In the genomic region with DNA sequence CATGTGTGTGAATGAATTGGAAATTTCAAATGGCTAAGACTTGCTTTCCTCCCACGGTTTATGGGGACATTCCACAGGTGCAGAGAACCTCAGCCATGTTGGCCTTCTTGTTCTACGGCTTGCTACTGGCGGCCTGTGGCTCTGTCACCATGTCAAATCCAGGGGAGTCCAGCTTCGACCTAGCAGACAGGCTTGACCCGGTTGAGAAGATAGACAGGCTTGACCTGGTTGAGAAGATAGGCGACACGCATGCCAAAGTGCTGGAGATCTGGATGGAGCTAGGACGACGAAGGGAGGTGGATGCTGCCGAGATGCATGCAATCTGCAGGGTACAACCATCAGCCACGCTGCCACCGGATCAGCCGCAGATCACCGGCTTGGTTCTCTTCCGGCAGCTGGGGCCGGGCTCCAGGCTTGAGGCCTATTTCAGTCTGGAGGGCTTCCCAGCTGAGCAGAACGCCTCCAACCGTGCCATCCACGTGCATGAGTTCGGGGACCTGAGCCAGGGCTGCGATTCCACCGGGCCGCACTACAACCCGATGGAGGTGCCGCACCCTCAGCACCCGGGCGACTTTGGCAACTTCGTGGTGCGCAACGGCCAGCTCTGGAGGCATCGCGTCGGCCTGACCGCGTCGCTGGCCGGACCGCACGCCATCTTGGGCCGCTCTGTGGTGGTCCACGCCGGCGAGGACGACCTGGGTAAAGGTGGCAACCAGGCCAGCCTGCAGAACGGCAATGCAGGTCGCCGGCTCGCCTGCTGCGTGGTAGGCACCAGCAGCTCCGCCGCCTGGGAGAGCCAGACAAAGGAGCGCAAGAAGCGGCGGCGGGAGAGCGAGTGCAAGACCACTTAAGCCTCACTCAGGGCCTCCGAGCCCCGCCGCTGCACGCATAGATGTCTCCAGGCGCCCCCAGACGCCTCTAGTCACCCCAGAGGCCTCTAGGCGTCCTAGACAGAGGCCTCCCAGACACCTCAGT, we compare ENCODE assay signal across 9 mouse cellular contexts. TPM values are rescaled to one million over a fixed set of nuclear protein-coding genes. Genes with fewer than 3 reads are reported as not detected.
DNase-seq lines count a peak whose midpoint lies in the region; ATAC-seq lines count a peak whose summit lies in the region.
"Had no signal": no experiment of that assay in that cellular context is flagged by ENCODE, and none has a peak within 500 bp of the region (broad histone marks: within the 10 kb centered on the region; RNA-seq: fewer than 3 reads in every experiment).

No protein-coding gene starts in this region.

- 54% methylated on average over 55 of the region's 63 CpGs for WGBS in forebrain, embryonic 16.5 days
- 59% methylated on average over 63 of the region's 63 CpGs for WGBS in limb, embryonic 10.5 days

- H3K4me2 ChIP-seq in forebrain, embryonic 16.5 days (ENCODE audit: low read length), result peak overlapping the region; percentile 51

- no peaks in the 10 kb centered on the region for H3K9me3 ChIP-seq in forebrain, embryonic 16.5 days (ENCODE audit: control insufficient read depth, low read length)
- H3K9me3 ChIP-seq in limb, embryonic 10.5 days (replicated peaks), result no peaks in the 10 kb centered on the region

- no peak overlapping the region for H3K27ac ChIP-seq in forebrain, embryonic 16.5 days (ENCODE audit: low read length)
- H3K27ac ChIP-seq in limb, embryonic 10.5 days, result peak overlapping the region; percentile 66

- peaks cover 7% of the 10 kb centered on the region for H3K4me1 ChIP-seq in forebrain, embryonic 16.5 days (replicated peaks; ENCODE audit: control insufficient read depth, insufficient read depth, low read length)
- H3K4me1 ChIP-seq in limb, embryonic 10.5 days, result peaks cover 11% of the 10 kb centered on the region

- peak; percentile 7 for DNase-seq in cerebellum, adult 9-10 months
- DNase-seq in cerebellum, adult 8-10 months, result no peak
- peak; percentile 25 for DNase-seq in ES-CJ7 (ENCODE audit: low read depth, low spot score)
- DNase-seq in limb, embryonic 10.5 days (ENCODE audit: low spot score), result peak; percentile 34
- no peak for DNase-seq in left cerebral cortex, postnatal 36 days (ENCODE audit: low spot score in 2 of 2)
- no peak for DNase-seq in adrenal gland, adult (ENCODE audit: inconsistent age in 2 of 2, low spot score in 1 of 2)
- no peak for DNase-seq in layer of hippocampus, adult 8-10 months (ENCODE audit: low spot score in 2 of 2)

- intact Hi-C loops in left cerebral cortex, postnatal 36 days (cut with DNase I), result no loop called here

- H3K36me3 ChIP-seq in forebrain, embryonic 16.5 days (ENCODE audit: control insufficient read depth, insufficient read depth), result no peaks in the 10 kb centered on the region
- no peaks in the 10 kb centered on the region for H3K36me3 ChIP-seq in limb, embryonic 10.5 days

- H3K4me3 ChIP-seq in forebrain, embryonic 16.5 days (replicated peaks; ENCODE audit: low read length), result peak overlapping the region; percentile 24
- peak overlapping the region; percentile 27; the same call in 1 of the 2 replicates for H3K4me3 ChIP-seq in limb, embryonic 10.5 days
- H3K4me3 ChIP-seq: myocyte had no signal

- H3K27me3 ChIP-seq in forebrain, embryonic 16.5 days (replicated peaks; ENCODE audit: control insufficient read depth, insufficient read depth, low read length), result no peaks in the 10 kb centered on the region
- H3K27me3 ChIP-seq in limb, embryonic 10.5 days (ENCODE audit: low read depth, poor library complexity, severe bottlenecking), result peaks cover 14% of the 10 kb centered on the region

- ATAC-seq in forebrain, embryonic 16.5 days, result peak; percentile 60

- H3K9ac ChIP-seq in forebrain, embryonic 16.5 days (replicated peaks; ENCODE audit: low read depth, low read length), result peak overlapping the region; percentile 42

RNA-seq across cellular contexts. Expression of a gene that starts 4.6 kb away (rescaled TPM):
- polyA plus RNA-seq in forebrain, embryonic 16.5 days (2015; fragmentation: Nextera tagmentation; extraction: Ambion mirVana), result 1.4 and 1.8 TPM in 2 replicates
- 0.05 TPM in 1 of 2 replicates, not detected in the other for polyA plus RNA-seq in limb, embryonic 10.5 days (2016; fragmentation: Nextera tagmentation; extraction: Ambion mirVana)
- total RNA-seq in left cerebral cortex, postnatal 36 days (2021), result 1 to 10 TPM; 6.3 to 7.0 TPM
- 1 to 10 TPM; 3.7 to 6.8 (median 5.1) TPM for total RNA-seq in layer of hippocampus, adult 8-10 months (2022)

Comparison
In these comparisons a context has a peak if more than half of its experiments do, and no peak if none do; other contexts are left out.
1. DNase-seq: peak in cerebellum, adult 9-10 months (single experiment), ES-CJ7 (single experiment) and limb, embryonic 10.5 days (single experiment); none in cerebellum, adult 8-10 months (single experiment), left cerebral cortex, postnatal 36 days (0 of 2), adrenal gland, adult (0 of 2) and layer of hippocampus, adult 8-10 months (0 of 2).